Mouse (Mus musculus): ENCODE data around the gene Adcy5. TPM values are rescaled to one million over a fixed set of nuclear protein-coding genes. Genes with fewer than 3 reads are reported as not detected.

Gene Adcy5
- 0.87 and 1.5 TPM in 2 replicates for polyA plus RNA-seq (2015; fragmentation: Nextera tagmentation; extraction: Ambion mirVana)

GRCm38 (mm10) chr16:35154641-35155390, at the start of gene Adcy5:
Adcy5 (plus strand) TSS chr16:35154877.

Other genes with a start within 250 kb of the Adcy5 start
- gene Hacd2, start 132.4 kb upstream of the Adcy5 start, polyA plus RNA-seq (2015; fragmentation: Nextera tagmentation; extraction: Ambion mirVana): 54.7 and 60.5 TPM in 2 replicates
- 64.6 and 69.4 TPM in 2 replicates for gene Sec22a, start 209.0 kb downstream of the Adcy5 start, polyA plus RNA-seq (2015; fragmentation: Nextera tagmentation; extraction: Ambion mirVana)

All from adrenal gland, postnatal 0 days (tissue).